In genomic region chr14:55879623-55880022, GRCm38 (mm10) we compare ENCODE assay signal across 9 mouse cellular contexts. TPM values are rescaled to one million over a fixed set of nuclear protein-coding genes. Genes with fewer than 3 reads are reported as not detected.
A peak's percentile ranks its signal among the peaks of the same experiment; 100 is the strongest.
DNase-seq lines count a peak whose midpoint lies in the region; ATAC-seq and TF ChIP-seq lines count a peak whose summit lies in the region.
"Had no signal": no experiment of that assay in that cellular context is flagged by ENCODE, and none has a peak within 500 bp of the region (broad histone marks: within the 10 kb centered on the region; RNA-seq: fewer than 3 reads in every experiment).

No protein-coding gene starts in this region.

- H3K27ac ChIP-seq in kidney, adult 2 months (ENCODE audit: insufficient read depth, low read depth, low read length), result no peak overlapping the region
- no peak overlapping the region for H3K27ac ChIP-seq in kidney, embryonic 15.5 days
- H3K27ac ChIP-seq in MEL (ENCODE audit: control insufficient read depth, low read depth, low read length), result no peak overlapping the region
- H3K27ac ChIP-seq: embryonic facial prominence, embryonic 15.5 days had no signal

- H3K36me3 ChIP-seq in kidney, adult 2 months (ENCODE audit: control insufficient read depth, insufficient read depth, low read length), result no peaks in the 10 kb centered on the region
- no peaks in the 10 kb centered on the region for H3K36me3 ChIP-seq in kidney, embryonic 15.5 days
- peaks cover 0 to 7% of the 10 kb centered on the region in 2 experiments; a peak in 2 of 4 replicates for H3K36me3 ChIP-seq in MEL (ENCODE audit: control insufficient read depth in 1 of 2, insufficient read depth in 2 of 2, low read length in 2 of 2)
- H3K36me3 ChIP-seq: embryonic facial prominence, embryonic 15.5 days had no signal

- H3K4me1 ChIP-seq in kidney, adult 2 months (ENCODE audit: control insufficient read depth, insufficient read depth, low read length), result peaks cover 10% of the 10 kb centered on the region; the same call in 1 of the 2 replicates
- peaks cover 31% of the 10 kb centered on the region for H3K4me1 ChIP-seq in kidney, embryonic 15.5 days
- peaks cover 4 to 29% of the 10 kb centered on the region in 2 experiments for H3K4me1 ChIP-seq in MEL (ENCODE audit: control insufficient read depth in 1 of 2, insufficient read depth in 2 of 2, low read length in 2 of 2)

- no peaks in the 10 kb centered on the region for H3K79me2 ChIP-seq in MEL (ENCODE audit: control insufficient read depth, insufficient read depth, low read length, poor library complexity)

- no peak overlapping the region for H3K4me2 ChIP-seq in kidney, embryonic 15.5 days
- H3K4me2 ChIP-seq: embryonic facial prominence, embryonic 15.5 days had no signal

- TF ChIP-seq CTCF in kidney, adult 2 months (conservative IDR thresholded peaks at IDR 0.05; ENCODE audit: insufficient read depth, insufficient read length, low read depth, low read length), result peak; percentile 94
- TF ChIP-seq CTCF in MEL (IDR thresholded peaks at IDR 0.05 in 2 of 3, conservative IDR thresholded peaks at IDR 0.05 in 1 of 3; ENCODE audit: control insufficient read depth in 1 of 3, insufficient read depth in 1 of 3, low read depth in 2 of 3, low read length in 3 of 3, poor library complexity in 1 of 3, severe bottlenecking in 1 of 3), result peak; percentile 61 to 88 (median 72)

- peak; percentile 12 for TF ChIP-seq RAD21 in MEL (IDR thresholded peaks at IDR 0.05; ENCODE audit: low read depth, low read length)

- H3K27me3 ChIP-seq in kidney, adult 2 months (replicated peaks; ENCODE audit: control insufficient read depth, insufficient read depth, low read length), result no peaks in the 10 kb centered on the region
- H3K27me3 ChIP-seq in kidney, embryonic 15.5 days, result no peaks in the 10 kb centered on the region
- no peaks in the 10 kb centered on the region for H3K27me3 ChIP-seq in MEL (ENCODE audit: control insufficient read depth in 1 of 2, insufficient read depth in 2 of 2, low read length in 2 of 2)
- H3K27me3 ChIP-seq: embryonic facial prominence, embryonic 15.5 days had no signal

- H3K9ac ChIP-seq in kidney, embryonic 15.5 days, result no peak overlapping the region
- no peak overlapping the region for H3K9ac ChIP-seq in MEL (ENCODE audit: control insufficient read depth, low read depth, low read length, poor library complexity, severe bottlenecking)
- H3K9ac ChIP-seq: embryonic facial prominence, embryonic 15.5 days had no signal

- TF ChIP-seq EP300 in MEL (IDR thresholded peaks at IDR 0.05; ENCODE audit: low read depth in 1 of 2, low read length in 2 of 2), result no peak; a peak in 1 of 4 replicates

- ATAC-seq in kidney, embryonic 15.5 days (replicated peaks; ENCODE audit: low FRiP score), result no peak

- no peak for TF ChIP-seq POLR2A in kidney, adult 2 months (IDR thresholded peaks at IDR 0.05; ENCODE audit: low read depth, low read length)
- no peak for TF ChIP-seq POLR2A in MEL (IDR thresholded peaks at IDR 0.05; ENCODE audit: control insufficient read depth in 1 of 2, insufficient read depth in 1 of 2, low read depth in 1 of 2, low read length in 2 of 2, poor library complexity in 1 of 2)

- 45% methylated on average over 1 of the region's 1 CpGs for WGBS in kidney, adult 2 months
- 53% methylated on average over 1 of the region's 1 CpGs for WGBS in kidney, embryonic 15.5 days

- H3K9me3 ChIP-seq in kidney, embryonic 15.5 days (replicated peaks), result no peaks in the 10 kb centered on the region
- no peaks in the 10 kb centered on the region for H3K9me3 ChIP-seq in MEL (replicated peaks; ENCODE audit: insufficient read depth, low read length)
- H3K9me3 ChIP-seq: embryonic facial prominence, embryonic 15.5 days had no signal

- H3K4me3 ChIP-seq in kidney, adult 2 months (ENCODE audit: insufficient read depth, low read depth, low read length), result no peak overlapping the region
- H3K4me3 ChIP-seq in kidney, embryonic 15.5 days (replicated peaks), result no peak overlapping the region
- H3K4me3 ChIP-seq in MEL (ENCODE audit: control insufficient read depth in 1 of 2, insufficient read depth in 1 of 2, low read depth in 2 of 2, low read length in 2 of 2), result no peak overlapping the region
- H3K4me3 ChIP-seq: embryonic facial prominence, embryonic 15.5 days had no signal

- peak; percentile 87 for DNase-seq in kidney, adult 2 months
- DNase-seq in MEL (ENCODE audit: low read depth, low spot score), result peak; percentile 82
- DNase-seq in cerebellum, adult 8-10 months, result peak; percentile 65
- peak; percentile 31 to 48 for DNase-seq in gastrocnemius, adult 8-10 months (ENCODE audit: low spot score in 2 of 2)
- peak; percentile 61 to 78 for DNase-seq in layer of hippocampus, postnatal 14 days (ENCODE audit: low spot score in 2 of 2)
- peak; percentile 88 for DNase-seq in naive thymus-derived CD4-positive, alpha-beta T cell, adult 2 months (ENCODE audit: low read depth)
- peak; percentile 82 for DNase-seq in thymus, postnatal 25 days

TF ChIP-seq in MEL, 35 proteins besides CTCF, POLR2A, EP300 and RAD21:
- TF ChIP-seq SMC3 (IDR thresholded peaks at IDR 0.05; ENCODE audit: low read depth, low read length) (peak; percentile 31; the same call in 1 of the 2 replicates), ZC3H11A (IDR thresholded peaks at IDR 0.05; ENCODE audit: low read depth, low read length) (peak; percentile 6; the same call in 1 of the 2 replicates), NRF1 (IDR thresholded peaks at IDR 0.05; ENCODE audit: insufficient read depth, low read depth, low read length, poor library complexity, severe bottlenecking) (no peak), MYC (IDR thresholded peaks at IDR 0.05; ENCODE audit: low read depth, low read length) (peak; percentile 64; the same call in 1 of the 2 replicates), SIN3A (IDR thresholded peaks at IDR 0.05; ENCODE audit: low read length) (peak; percentile 45; the same call in 1 of the 2 replicates), MEF2A (IDR thresholded peaks at IDR 0.05; ENCODE audit: extremely low read depth, insufficient replicate concordance, low read depth, low read length, poor library complexity, severe bottlenecking) (no peak), MAX (IDR thresholded peaks at IDR 0.05; ENCODE audit: low read length) (no peak), RCOR1 (IDR thresholded peaks at IDR 0.05; ENCODE audit: low read depth, low read length) (no peak), ZKSCAN1 (IDR thresholded peaks at IDR 0.05; ENCODE audit: low read depth, low read length) (peak; percentile 98), KAT2A (conservative IDR thresholded peaks at IDR 0.05; ENCODE audit: low read depth, low read length) (no peak), TCF12 (IDR thresholded peaks at IDR 0.05; ENCODE audit: low read depth, low read length) (0 out of 2 replicates have a peak, but pooled peaks have one; percentile 41)
TF ChIP-seq in MEL: peak in this region for 6.

RNA-seq across cellular contexts. Expression of gene Cbln3, which starts 4.6 kb away (rescaled TPM):
- polyA plus RNA-seq in kidney, adult 2 months (2012; rRNA removed), result 0.08 and 0.13 TPM in 2 replicates
- polyA plus RNA-seq in kidney, embryonic 15.5 days (2015; fragmentation: Nextera tagmentation; extraction: Ambion mirVana), result 0.33 and 0.65 TPM in 2 replicates
- total RNA-seq in MEL (2012; rRNA removed), result not detected in 2 replicates
- under 1 TPM in 1 of 2 experiments, not detected in 1; 0.19 TPM for polyA plus RNA-seq in MEL (2012; ENCODE audit: insufficient read depth in 1 of 2, insufficient read length in 2 of 2, low read depth in 1 of 2, low replicate concordance in 2 of 2, missing spikeins in 1 of 2)
- total RNA-seq in gastrocnemius, adult 8-10 months (2022), result not detected
- total RNA-seq in layer of hippocampus, postnatal 14 days (2021), result under 1 TPM; 0.38 to 0.69 TPM

RNA-seq across cellular contexts. Expression of gene Khnyn, which starts 5.1 kb away (rescaled TPM):
- polyA plus RNA-seq in kidney, adult 2 months (2012; rRNA removed), result 11.1 and 11.9 TPM in 2 replicates
- polyA plus RNA-seq in kidney, embryonic 15.5 days (2015; fragmentation: Nextera tagmentation; extraction: Ambion mirVana), result 18.0 and 19.5 TPM in 2 replicates
- 5.2 and 6.0 TPM in 2 replicates for total RNA-seq in MEL (2012; rRNA removed)
- polyA plus RNA-seq in MEL (2012; ENCODE audit: insufficient read depth in 1 of 2, insufficient read length in 2 of 2, low read depth in 1 of 2, low replicate concordance in 2 of 2, missing spikeins in 1 of 2), result 10 to 100 TPM in 1 of 2 experiments, not detected in 1; 13.3 TPM
- total RNA-seq in gastrocnemius, adult 8-10 months (2022), result 1 to 10 TPM; 4.4 to 6.3 (median 4.9) TPM
- total RNA-seq in layer of hippocampus, postnatal 14 days (2021), result 10 to 100 TPM; 11.5 to 11.9 TPM

RNA-seq across cellular contexts. Expression of gene Sdr39u1, which starts 20.5 kb away (rescaled TPM):
- 132 and 133 TPM in 2 replicates for polyA plus RNA-seq in kidney, adult 2 months (2012; rRNA removed)
- polyA plus RNA-seq in kidney, embryonic 15.5 days (2015; fragmentation: Nextera tagmentation; extraction: Ambion mirVana), result 56.6 and 63.8 TPM in 2 replicates
- total RNA-seq in MEL (2012; rRNA removed), result 1.1 TPM in 2 replicates
- 1 to 10 TPM in 1 of 2 experiments, not detected in 1; 2.3 TPM for polyA plus RNA-seq in MEL (2012; ENCODE audit: insufficient read depth in 1 of 2, insufficient read length in 2 of 2, low read depth in 1 of 2, low replicate concordance in 2 of 2, missing spikeins in 1 of 2)
- 100 to 1,000 TPM; 137 to 151 (median 145) TPM for total RNA-seq in gastrocnemius, adult 8-10 months (2022)
- total RNA-seq in layer of hippocampus, postnatal 14 days (2021), result 10 to 100 TPM; 73.9 to 76.0 TPM

RNA-seq across cellular contexts. Expression of gene Nynrin, which starts 25.8 kb away (rescaled TPM):
- polyA plus RNA-seq in kidney, adult 2 months (2012; rRNA removed), result 6.6 and 7.6 TPM in 2 replicates
- 20.7 and 22.4 TPM in 2 replicates for polyA plus RNA-seq in kidney, embryonic 15.5 days (2015; fragmentation: Nextera tagmentation; extraction: Ambion mirVana)
- total RNA-seq in MEL (2012; rRNA removed), result not detected in 2 replicates
- polyA plus RNA-seq in MEL (2012; ENCODE audit: insufficient read depth in 1 of 2, insufficient read length in 2 of 2, low read depth in 1 of 2, low replicate concordance in 2 of 2, missing spikeins in 1 of 2), result not detected
- 1 to 10 TPM; 1.2 to 3.6 (median 1.9) TPM for total RNA-seq in gastrocnemius, adult 8-10 months (2022)
- 10 to 100 TPM; 11.3 to 11.4 TPM for total RNA-seq in layer of hippocampus, postnatal 14 days (2021)

RNA-seq across cellular contexts. Expression of gene Nfatc4, which starts 56.7 kb away (rescaled TPM):
- 4.3 and 5.0 TPM in 2 replicates for polyA plus RNA-seq in kidney, adult 2 months (2012; rRNA removed)
- polyA plus RNA-seq in kidney, embryonic 15.5 days (2015; fragmentation: Nextera tagmentation; extraction: Ambion mirVana), result 32.2 and 39.9 TPM in 2 replicates
- total RNA-seq in MEL (2012; rRNA removed), result 0.20 and 0.27 TPM in 2 replicates
- polyA plus RNA-seq in MEL (2012; ENCODE audit: insufficient read depth in 1 of 2, insufficient read length in 2 of 2, low read depth in 1 of 2, low replicate concordance in 2 of 2, missing spikeins in 1 of 2), result under 1 TPM in 1 of 2 experiments, not detected in 1; 0.71 TPM
- total RNA-seq in gastrocnemius, adult 8-10 months (2022), result 1 to 10 TPM; 1.9 to 3.3 (median 2.5) TPM
- 1 to 10 TPM; 3.5 to 4.0 TPM for total RNA-seq in layer of hippocampus, postnatal 14 days (2021)

Comparison
In these comparisons a context has a peak if more than half of its experiments do, and no peak if none do; other contexts are left out.
1. RNA of gene Sdr39u1, which starts 20.5 kb away (total RNA-seq): 137 to 151 TPM in gastrocnemius, adult 8-10 months and 73.9 to 76.0 TPM in layer of hippocampus, postnatal 14 days; 1.1 TPM in MEL; every median in the first group is over 10 times any median in the second.
2. Peak in every context shown above with its lines, with median percentiles within 50 percentile points of each other: DNase-seq.